Mouse (Mus musculus): ENCODE data around the gene Slc7a11.
A peak's percentile ranks its signal among the peaks of the same experiment; 100 is the strongest.

Gene Slc7a11

DNA sequence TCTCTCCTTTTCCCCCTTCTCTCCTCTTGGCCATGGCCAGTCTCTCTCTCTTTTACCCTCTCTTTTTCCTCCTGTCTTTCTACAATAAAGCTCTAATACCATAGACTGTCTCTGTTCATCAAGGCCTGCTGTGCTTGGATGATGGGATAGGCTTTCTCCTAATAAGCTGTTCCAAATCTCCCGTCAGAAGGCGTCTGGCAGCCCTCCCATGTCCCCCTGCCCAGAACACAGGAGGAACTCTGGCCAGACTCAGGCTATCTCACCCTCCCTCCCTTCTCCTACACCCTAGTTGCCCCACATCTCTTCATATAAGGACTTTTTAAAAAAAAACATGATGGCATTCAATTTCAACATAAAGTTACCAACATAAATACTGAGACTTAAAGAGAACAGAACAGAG lies 456.2 kb downstream of the Slc7a11 start:
- DNase-seq (ENCODE audit: low read depth, low spot score): no peak

DNA sequence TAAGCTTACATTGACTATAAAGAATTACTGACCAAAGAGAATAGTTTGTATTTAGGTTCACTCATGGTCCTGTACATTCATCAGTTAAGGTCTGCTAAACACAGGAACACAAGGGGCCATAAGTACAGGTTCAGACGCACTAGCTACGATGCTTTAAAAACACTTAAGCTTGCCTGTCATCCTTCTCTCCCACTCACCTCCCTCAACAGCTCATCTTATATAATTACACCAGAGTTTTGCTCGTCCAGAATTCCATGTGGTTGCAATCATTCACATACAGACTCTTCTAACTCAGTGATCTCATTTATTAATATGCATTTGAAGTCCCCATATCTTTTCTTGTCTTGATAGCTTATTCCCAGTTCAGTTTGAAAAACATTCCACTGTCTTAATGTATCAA lies 458.6 kb downstream of the Slc7a11 start:
- peak; percentile 34 for DNase-seq (ENCODE audit: low read depth, low spot score)

DNA sequence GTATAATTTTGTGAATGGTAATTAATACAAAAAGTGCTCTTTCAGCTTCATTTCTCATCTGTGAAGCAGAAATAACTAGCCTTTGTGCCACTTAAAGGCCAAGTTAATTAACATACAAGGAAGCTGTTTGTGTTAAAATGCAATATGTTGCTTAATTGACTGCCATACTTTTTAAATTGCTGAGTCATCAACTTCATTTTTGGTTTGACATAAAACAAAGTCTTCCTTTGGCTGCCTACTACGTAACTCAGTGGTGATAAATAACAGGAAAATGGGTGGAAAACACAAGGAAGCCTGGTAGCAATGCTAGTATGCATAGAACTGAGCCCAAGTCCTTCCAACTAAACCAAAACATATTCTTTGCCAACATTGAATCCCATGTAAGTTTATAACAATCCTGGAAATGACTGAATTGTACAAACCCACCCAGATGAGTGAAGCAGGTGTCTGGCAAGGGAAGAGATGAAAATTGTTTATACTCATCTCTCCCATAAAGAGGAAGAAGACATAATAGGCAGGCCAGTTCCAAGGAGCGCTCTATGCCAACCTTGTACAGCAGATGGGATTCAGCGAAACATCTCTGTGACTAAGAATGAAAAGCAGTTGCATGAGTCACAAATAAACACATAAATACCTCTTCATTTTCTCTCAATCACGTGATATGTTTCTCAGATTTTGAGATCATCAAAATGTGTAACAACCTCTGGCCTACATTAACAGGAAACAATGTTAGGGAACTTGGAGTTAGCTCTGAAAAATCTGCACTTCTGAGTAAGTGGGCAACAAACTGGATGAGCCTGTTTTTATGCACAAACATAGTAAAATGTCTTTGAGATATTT lies 459.8 kb downstream of the Slc7a11 start:
- no peak for DNase-seq (ENCODE audit: low read depth, low spot score)

DNA sequence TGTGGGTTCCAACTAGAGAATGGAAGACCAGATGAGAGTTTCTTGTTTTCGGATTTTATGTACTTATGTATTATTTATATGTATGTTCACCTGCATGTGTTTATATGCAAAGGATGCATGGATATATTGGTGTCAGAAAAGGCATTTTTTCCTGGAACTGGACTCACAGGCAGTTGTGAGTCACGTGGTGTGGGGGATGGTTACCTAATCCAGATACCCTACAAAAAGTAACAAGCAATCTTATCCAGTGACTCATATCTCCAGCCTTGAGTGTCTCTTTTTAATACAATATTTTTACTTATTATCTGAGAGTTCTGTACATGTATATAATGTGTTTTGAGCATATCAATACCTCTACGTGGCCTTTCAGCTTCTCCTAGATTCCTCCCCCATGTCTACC lies 469.4 kb downstream of the Slc7a11 start:
- no peak for DNase-seq (ENCODE audit: low read depth, low spot score)

DNA sequence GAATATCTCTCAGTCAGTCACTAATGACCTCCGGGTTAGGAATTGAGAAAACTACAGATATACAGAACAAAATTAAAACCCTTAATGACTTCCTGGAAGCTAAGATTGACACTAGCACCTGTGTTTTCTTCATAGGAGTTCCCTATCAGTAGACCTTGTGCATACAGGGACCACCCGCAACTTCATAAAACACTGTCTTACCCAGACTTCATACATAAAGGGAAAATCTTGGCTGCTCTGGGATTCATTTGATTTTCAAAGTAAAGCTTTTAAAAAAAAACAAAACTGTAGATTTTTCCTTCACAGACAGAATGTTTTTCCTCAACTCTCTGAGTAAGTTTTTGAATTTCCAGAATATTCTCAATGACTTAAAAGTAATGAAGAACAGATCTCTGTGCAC lies 477.8 kb downstream of the Slc7a11 start:
- no peak for DNase-seq (ENCODE audit: low read depth, low spot score)

DNA sequence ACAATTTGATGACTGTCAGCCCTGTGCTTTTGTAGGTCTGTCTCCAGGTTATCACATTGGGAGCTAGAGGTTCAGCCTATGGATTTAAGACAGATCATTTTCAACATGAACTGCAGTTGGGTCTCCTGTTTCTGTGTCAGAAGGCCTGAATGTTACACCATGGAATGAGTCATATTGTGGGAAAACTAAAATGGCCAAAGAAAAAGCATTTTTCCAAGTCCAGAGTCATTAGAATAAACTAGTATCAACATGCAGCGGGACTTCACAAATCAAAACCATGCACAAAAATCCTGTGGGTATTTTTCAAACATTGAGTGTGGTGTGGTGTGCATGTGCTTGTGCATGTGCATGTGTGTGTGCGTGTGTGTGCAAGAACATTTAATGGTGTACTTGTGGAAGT lies 482.8 kb downstream of the Slc7a11 start:
- DNase-seq (ENCODE audit: low read depth, low spot score): no peak

DNA sequence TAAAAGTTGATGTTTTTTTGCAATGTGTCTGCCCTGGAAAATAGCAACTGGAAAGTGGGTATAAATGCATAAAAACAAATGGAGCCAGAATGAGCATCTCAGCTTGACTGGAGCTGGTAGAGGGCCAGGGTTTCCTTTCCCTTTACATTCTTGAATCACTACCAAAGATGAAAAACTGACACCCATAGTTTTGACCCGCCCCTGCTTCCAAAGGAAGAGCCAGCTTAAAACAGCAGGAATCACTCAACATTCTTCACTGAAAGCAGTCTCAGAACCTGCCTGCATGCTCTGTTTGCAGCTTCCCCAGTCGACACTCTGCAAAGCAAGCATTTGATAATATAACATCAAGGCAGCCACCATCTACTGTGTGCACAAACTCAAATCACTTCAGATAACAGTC lies 496.6 kb downstream of the Slc7a11 start:
- no peak for DNase-seq (ENCODE audit: low read depth, low spot score)

DNA sequence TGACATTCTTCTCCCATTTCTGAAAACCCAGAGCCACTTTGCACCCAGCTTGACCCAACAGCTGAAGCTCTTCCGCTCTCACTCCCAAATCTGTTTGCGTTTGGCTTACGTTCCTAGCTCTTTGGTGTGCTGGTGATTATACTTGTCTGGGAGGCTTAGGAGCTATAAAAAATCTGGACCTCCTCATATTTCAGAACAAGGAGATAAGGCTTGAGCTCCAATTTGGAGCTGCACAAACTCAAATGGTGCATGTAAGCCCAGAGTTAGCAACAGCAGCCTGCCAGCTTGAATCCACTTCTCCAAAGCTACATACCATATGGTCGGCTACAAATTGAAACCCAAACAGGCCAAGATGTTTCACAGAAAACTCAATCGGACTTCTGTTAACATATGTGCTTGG lies 498.6 kb downstream of the Slc7a11 start:
- DNase-seq (ENCODE audit: low read depth, low spot score): peak; percentile 55

DNA sequence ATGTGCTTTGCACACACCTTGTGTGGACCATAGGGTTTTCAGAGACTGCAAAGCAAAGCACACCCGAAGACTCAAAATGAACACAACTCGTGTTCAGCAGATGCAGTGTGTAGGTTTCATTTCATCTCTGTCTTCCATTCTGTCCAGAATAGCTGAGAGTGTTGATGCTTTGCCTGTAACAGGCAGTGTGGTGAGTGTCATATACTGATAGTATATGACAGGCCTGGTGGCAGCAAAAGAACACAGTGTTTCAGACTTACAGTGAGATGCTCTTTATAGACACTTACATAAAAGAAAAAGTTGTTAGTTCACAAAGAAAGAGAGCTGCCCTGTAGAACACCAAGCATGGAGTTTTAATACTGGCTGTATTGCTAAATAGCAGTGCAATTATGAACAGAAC lies 505.8 kb downstream of the Slc7a11 start:
- no peak for DNase-seq (ENCODE audit: low read depth, low spot score)

DNA sequence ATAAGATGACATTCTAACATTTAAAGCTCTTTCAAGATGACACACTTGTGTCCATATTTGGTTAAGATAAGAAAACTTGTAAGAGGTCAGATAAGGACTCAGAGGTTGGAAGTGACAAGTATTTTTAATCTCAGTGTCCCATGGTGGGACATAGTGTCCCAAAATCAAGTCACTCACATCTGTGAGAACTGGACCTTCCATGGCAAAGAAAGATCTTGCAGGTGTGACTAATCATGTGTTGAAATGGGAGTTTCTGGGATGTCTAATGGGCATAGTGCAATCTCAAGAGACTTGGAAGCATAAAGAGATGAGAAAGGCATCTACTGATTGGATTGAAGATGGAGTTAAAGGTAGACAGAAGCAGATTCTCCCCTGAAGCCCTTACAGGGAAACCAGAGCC lies 513.9 kb downstream of the Slc7a11 start:
- no peak for DNase-seq (ENCODE audit: low read depth, low spot score)

DNA sequence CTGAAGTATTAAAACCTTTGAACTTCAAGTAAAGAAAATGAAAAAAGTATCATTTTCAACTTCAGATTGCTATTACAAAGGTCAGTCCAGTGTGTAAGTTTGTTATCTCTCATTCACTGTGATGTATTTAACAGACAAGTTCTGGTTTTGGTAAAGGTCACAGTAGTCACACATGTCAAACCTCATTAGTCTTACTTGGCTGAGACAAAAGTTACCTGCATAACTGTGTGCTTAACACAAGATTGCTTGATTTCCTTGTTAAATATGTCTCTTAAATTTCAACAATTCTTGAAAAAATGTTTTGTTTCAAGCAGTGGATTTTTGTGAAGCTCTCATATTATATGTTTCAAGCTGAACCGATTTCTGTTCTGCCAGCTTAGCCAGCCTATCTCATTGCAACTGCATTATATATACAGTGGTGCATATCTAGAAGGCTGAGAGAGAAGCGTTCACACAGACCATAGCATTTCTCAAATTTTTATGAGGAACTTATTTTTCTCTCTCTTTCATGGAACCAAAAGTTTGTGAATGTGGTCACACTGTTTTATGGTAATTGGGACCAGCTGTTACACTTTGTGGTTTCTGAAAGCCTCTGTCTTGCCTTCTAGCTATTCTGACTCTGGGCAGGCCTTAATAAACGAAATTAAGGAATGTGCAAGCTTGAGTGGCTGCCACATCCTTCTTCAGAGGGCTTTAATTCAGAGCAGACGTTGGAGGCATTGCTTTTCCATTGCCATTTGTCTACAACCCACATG lies 514.7 kb downstream of the Slc7a11 start:
- DNase-seq (ENCODE audit: low read depth, low spot score): peak; percentile 93

DNA sequence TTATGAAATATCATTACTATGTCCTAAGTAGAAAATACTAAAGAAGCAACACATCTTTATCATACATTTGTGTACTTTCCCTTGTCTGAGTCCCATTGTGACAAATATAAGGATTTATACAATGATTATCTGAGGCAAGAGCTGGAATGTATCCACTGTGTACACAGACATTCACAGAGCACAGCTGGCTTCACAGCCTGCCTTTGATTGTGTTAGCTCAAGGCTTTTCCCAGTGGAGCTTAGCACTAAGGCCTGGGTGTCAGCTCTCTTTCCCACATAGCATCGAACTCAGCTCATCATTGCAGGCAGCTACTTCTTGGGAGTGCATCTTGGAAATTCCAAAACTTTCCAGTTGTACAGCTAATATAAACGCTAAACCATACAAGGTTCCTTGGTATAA lies 529.5 kb downstream of the Slc7a11 start:
- DNase-seq (ENCODE audit: low read depth, low spot score): no peak

DNA sequence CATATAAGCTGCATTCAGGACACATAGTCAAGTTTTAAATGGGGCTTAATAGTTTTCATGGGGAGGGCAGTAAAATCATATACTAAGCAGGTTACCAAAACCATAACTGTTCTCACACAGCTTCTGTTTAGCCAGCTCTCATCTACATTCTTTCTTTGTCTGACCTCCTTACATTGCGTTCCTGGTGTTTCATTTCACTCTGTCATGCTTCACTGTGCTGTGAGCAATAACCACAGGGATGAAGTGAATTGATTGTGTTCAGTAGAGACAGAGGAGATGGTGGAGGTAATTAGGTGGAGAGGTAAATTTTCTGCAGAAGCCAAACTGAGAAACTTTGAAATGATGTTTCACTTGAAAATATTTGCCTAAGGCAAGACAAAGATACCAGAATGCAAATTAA lies 532.5 kb downstream of the Slc7a11 start:
- DNase-seq (ENCODE audit: low read depth, low spot score): no peak

DNA sequence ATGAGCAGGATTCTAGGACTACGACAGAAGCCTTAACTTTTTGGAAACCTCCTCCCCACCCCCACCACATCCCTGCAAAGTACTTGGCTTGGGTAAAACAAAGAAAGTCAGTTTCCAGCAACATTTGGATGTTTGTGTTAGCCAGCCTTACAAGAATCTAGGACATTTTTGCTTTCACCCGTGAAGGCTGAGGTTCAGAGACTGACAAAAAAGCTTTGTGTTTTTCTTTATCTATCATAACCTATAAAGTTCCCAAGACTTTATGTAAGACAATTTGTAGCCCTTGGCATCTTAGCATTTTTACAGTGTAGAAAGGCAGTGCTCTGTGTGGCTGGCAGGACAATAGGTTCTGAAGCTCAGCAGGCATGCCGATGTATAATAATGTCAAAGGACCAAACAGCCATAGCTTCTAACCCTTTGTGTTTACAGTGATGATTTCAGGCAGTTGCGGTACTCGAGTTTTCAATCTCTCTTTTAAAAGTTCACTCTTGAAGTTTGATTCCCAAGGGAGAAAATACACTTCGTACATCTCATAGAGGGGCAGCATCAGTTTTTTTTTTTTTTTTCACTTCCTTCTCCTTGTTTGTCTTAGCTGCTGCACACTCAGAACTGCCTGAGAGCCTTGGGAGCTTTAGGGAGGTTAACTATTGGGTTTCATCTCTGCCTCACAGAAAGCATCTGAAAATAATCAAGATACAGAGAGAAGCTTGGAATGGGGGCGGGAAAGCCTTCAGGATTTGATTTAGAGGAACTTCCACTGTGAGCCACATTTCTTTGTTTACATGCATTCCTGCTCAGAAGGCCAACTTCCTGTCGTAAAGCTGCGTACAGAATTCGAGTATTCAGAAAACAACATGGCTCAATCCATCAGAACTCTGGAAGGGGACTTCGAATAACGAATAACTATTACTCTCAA lies 534.7 kb downstream of the Slc7a11 start:
- DNase-seq (ENCODE audit: low read depth, low spot score): peak; percentile 89

DNA sequence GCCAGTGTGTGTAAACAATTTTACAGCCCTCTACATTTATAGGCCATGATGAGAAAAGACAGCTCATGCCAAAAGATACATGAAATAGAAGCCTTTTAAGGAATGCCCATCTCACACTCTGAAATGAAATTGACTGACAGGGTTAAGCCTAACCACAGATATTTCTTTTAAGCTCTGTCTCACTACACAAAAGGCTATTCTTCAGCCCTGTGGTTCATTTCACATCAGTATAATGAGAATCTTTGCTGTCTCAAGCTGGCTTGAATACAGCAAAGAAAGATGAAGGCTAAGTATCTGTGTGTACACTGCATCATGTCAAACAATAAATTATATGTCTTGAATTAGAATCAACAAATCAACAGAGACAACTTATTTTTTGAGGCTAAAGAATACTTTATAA lies 549.5 kb downstream of the Slc7a11 start:
- DNase-seq (ENCODE audit: low read depth, low spot score): no peak

DNA sequence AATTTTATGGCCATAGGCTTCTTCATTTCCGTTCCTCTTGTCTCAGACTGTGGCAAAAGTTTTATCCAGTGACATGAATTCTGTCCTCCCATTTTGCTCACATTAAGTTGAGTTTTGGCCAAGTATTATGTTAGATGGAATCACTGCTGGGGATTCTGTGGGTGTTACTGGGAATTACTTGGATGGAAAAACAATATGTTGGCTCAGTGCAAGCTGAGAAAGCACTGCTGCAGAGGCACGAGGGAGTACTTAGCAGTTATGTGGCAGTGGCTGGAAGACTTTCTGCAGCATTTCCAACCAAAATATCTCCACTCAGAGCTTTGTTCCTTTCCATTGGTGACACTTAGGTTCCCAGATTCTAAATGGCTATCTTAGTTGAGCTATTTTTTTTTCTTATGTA lies 556.1 kb downstream of the Slc7a11 start:
- DNase-seq (ENCODE audit: low read depth, low spot score): no peak

DNA sequence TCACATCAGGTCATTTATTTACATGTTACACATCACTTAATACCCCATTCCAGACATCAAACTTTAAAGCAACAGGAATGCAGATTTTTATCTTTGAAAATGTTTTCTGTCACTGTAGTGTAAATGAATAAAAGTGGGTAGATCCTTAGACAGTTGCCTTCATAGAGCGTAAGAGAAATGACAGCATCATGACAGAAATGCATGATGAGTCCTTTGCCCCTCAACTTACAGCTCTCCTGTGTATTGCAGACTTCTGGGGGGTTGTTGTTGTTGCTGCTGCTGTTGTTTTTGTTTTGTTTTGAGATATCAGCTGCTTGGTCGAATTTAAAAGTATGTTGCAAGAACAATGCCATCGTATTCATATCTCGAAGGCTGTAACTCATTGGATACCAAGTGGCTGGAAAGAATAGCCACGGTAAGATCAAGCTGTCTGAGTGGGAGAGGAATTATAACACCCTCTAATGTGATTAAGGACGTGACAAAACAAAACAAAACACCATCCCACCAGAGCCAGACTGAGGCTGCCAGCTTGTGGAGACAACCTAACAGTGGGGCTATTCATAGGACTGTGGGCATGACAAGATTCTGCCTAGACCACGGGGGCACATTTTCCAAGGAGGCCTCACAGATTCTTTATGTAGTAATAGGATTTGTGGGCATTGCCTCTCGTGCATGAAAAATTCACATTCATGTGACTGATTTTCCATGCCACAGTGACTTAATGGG lies 557.0 kb downstream of the Slc7a11 start:
- no peak for DNase-seq (ENCODE audit: low read depth, low spot score)

DNA sequence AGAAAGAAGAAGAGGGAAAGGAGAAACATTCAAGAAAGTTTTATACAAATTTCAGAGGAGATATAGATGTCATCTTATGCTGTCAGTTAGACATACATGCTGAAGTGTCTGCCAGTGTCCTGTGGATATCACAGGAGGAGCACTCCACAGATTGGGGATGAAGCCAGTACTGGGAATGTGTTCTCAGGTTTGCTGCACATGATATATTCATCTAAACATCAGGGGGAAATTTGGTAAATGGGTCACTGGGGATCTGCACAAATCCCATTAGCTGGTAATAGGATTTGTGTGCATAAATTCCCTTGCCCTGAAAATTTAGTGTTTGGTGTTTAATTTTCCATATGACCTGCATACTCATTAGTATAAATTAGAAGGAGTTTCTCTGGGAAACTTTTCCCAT lies 562.9 kb downstream of the Slc7a11 start:
- no peak for DNase-seq (ENCODE audit: low read depth, low spot score)

DNA sequence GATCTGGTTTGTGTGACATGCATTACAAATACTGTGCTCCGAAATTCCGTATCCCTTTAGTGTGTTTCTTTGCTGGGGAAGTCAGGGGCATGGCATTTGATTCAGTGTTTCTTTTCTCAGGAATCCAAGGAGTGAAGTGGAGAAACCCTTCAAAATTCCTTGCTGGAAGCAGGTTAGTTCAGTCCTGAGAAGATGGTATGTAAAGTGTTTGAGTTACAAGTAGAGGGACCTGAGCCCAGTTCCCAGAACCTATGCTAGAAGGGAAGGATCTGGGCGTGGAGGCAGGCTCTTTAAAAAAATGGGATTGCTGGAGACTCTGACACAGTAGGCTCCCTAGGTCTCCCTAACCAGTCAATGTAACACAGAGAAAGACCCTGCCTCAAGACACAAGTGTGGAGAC lies 572.6 kb downstream of the Slc7a11 start:
- DNase-seq (ENCODE audit: low read depth, low spot score): no peak

DNA sequence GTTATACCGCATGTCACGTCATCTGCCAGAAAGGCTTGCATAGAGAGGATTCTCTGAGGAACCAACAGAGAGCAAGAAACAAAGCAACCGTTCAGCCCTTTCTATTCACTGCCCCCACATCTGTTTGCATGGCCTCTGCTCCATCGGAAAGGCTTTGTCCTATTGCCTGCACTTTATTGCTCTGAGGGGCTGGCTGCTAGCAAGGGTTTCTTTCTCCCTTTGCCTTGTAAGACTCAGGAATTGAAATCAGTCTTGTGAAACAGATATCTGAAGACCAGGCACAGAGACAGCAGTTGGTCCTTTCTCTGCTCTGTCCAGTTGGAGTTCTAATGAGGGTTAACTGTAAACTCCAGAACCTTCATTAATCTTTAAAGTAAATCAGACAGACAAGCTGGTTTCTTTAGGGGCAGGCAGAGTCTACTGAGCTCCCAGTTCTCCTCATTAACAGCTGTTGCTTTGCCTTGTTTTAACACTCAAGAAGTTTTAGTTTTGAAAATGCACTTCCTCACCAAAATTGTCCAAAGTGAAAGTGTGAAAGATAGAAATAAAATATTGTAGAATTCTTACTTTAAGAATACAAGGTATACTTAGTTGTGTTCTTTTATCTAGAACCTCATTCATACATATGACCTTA lies 575.3 kb downstream of the Slc7a11 start:
- no peak for DNase-seq (ENCODE audit: low read depth, low spot score)

Measured in forelimb bud, embryonic 11.5 days (tissue).